8 mouse cellular contexts compared by ENCODE assay signal in the genomic region with DNA sequence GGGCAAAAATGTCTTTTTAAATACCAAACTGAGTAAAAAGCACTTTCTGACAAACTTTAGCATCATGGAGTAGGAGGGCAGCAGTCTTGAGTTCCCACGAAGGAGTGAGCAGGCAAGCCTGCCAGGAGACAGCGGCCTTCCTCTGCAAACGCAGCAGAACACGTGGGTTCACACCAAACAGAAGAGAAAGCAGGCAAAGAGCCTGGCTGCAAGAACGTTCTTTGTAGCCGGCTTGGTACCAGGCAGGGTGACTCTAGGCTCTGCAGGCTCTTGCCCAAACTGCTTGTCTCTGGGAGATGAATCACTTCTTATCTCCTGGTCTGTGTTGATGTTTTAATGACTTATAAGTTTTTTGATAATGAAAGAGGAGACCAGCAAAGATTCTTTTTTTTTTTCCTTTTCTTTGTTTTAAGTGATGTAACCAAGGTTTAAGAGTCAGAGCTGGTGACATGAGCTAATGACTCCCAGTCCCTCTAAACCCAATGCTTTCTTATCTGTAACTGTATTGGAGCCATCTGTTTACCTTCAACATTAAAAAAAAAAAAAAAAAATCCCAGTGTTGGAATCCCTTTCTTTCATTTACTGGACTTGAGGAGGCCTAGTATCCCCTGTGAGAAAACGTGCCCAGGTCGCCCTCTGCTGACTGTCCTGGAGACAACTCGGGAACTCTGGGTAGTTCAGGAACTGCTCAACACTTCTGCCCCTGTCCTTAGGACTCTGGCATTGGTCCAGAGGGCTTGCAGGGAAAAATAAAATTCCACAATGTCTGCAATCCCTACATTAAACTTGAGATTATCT. TPM values are rescaled to one million over a fixed set of nuclear protein-coding genes. Genes with fewer than 3 reads are reported as not detected.
DNase-seq lines count a peak whose midpoint lies in the region; ATAC-seq and TF ChIP-seq lines count a peak whose summit lies in the region.

No protein-coding gene starts in this region.

- intact Hi-C loops in heart, postnatal 10 days (cut with DNase I): loop anchor here (1.0 to 2.0 kb wide), 2 partner anchors 43 to 295 kb away; no protein-coding TSS in a partner anchor

- no peaks in the 10 kb centered on the region; the same call in 1 of the 2 replicates for H3K9me3 ChIP-seq in ES-Bruce4 (replicated peaks; ENCODE audit: control insufficient read depth, insufficient read depth, low read length, poor library complexity, severe bottlenecking)
- no peaks in the 10 kb centered on the region for H3K9me3 ChIP-seq in forebrain, embryonic 15.5 days
- no peaks in the 10 kb centered on the region for H3K9me3 ChIP-seq in liver, embryonic 13.5 days (replicated peaks)
- H3K9me3 ChIP-seq in neural tube, embryonic 14.5 days (ENCODE audit: control insufficient read depth, low read length): no peaks in the 10 kb centered on the region

- H3K27me3 ChIP-seq in ES-Bruce4 (ENCODE audit: control insufficient read depth, insufficient read depth, low read length, poor library complexity, severe bottlenecking): no peaks in the 10 kb centered on the region
- no peaks in the 10 kb centered on the region for H3K27me3 ChIP-seq in forebrain, embryonic 15.5 days
- no peaks in the 10 kb centered on the region for H3K27me3 ChIP-seq in liver, embryonic 13.5 days
- no peaks in the 10 kb centered on the region for H3K27me3 ChIP-seq in neural tube, embryonic 14.5 days (ENCODE audit: control insufficient read depth, insufficient read depth, low read length)

- no peak overlapping the region for H3K4me2 ChIP-seq in forebrain, embryonic 15.5 days (replicated peaks)
- no peak overlapping the region for H3K4me2 ChIP-seq in liver, embryonic 13.5 days
- no peak overlapping the region for H3K4me2 ChIP-seq in neural tube, embryonic 14.5 days (ENCODE audit: low read depth, low read length)

- ATAC-seq in forebrain, embryonic 15.5 days (replicated peaks): peak; percentile 84
- ATAC-seq in liver, embryonic 13.5 days (ENCODE audit: low read depth): peak; percentile 60; the same call in 1 of the 2 replicates
- peak; percentile 81; the same call in 1 of the 2 replicates for ATAC-seq in neural tube, embryonic 14.5 days (ENCODE audit: low read depth)

- no peaks in the 10 kb centered on the region for H3K36me3 ChIP-seq in ES-Bruce4 (ENCODE audit: control insufficient read depth, insufficient read depth, low read length, poor library complexity, severe bottlenecking)
- H3K36me3 ChIP-seq in forebrain, embryonic 15.5 days: no peaks in the 10 kb centered on the region
- no peaks in the 10 kb centered on the region for H3K36me3 ChIP-seq in liver, embryonic 13.5 days
- H3K36me3 ChIP-seq in neural tube, embryonic 14.5 days (ENCODE audit: control insufficient read depth, insufficient read depth, low read length): no peaks in the 10 kb centered on the region

- TF ChIP-seq EP300 in ES-Bruce4 (IDR thresholded peaks at IDR 0.05; ENCODE audit: insufficient read depth, low read depth, low read length): no peak

- no peaks in the 10 kb centered on the region for H3K4me1 ChIP-seq in ES-Bruce4 (ENCODE audit: control insufficient read depth, insufficient read depth, low read length)
- peaks cover 3% of the 10 kb centered on the region; the same call in 1 of the 2 replicates for H3K4me1 ChIP-seq in forebrain, embryonic 15.5 days
- peaks cover 5% of the 10 kb centered on the region; the same call in 1 of the 2 replicates for H3K4me1 ChIP-seq in liver, embryonic 13.5 days (replicated peaks)
- no peaks in the 10 kb centered on the region for H3K4me1 ChIP-seq in neural tube, embryonic 14.5 days (ENCODE audit: control insufficient read depth, insufficient read depth, low read length)

- no peak overlapping the region for H3K27ac ChIP-seq in ES-Bruce4 (ENCODE audit: insufficient read depth, low read length)
- no peak overlapping the region for H3K27ac ChIP-seq in forebrain, embryonic 15.5 days (replicated peaks)
- H3K27ac ChIP-seq in liver, embryonic 13.5 days: no peak overlapping the region
- no peak overlapping the region for H3K27ac ChIP-seq in neural tube, embryonic 14.5 days (ENCODE audit: low read depth, low read length)

- TF ChIP-seq POLR2A in ES-Bruce4 (IDR thresholded peaks at IDR 0.05; ENCODE audit: insufficient read depth, low read length): no peak

- DNase-seq in cerebellum, adult 11-12 months: peak; percentile 27
- peak; percentile 78 to 84 for DNase-seq in heart, postnatal 10 days
- peak; percentile 70 to 86 for DNase-seq in kidney, postnatal 36 days
- no peak for DNase-seq in liver, embryonic 13.5 days
- DNase-seq in thymus, postnatal 36 days: peak; percentile 19 to 40

- 9% methylated on average over 9 of the region's 9 CpGs for WGBS in forebrain, embryonic 15.5 days
- 25% methylated on average over 9 of the region's 9 CpGs for WGBS in liver, embryonic 13.5 days (ENCODE audit: insufficient replicate concordance)
- 16% methylated on average over 9 of the region's 9 CpGs for whole genome bisulfite sequencing in neural tube, embryonic 14.5 days

- TF ChIP-seq CTCF in ES-Bruce4 (IDR thresholded peaks at IDR 0.05; ENCODE audit: low read depth, low read length): peak; percentile 79

- H3K4me3 ChIP-seq in ES-Bruce4 (ENCODE audit: low read depth, low read length): no peak overlapping the region
- no peak overlapping the region for H3K4me3 ChIP-seq in forebrain, embryonic 15.5 days
- no peak overlapping the region for H3K4me3 ChIP-seq in liver, embryonic 13.5 days (replicated peaks)
- no peak overlapping the region for H3K4me3 ChIP-seq in neural tube, embryonic 14.5 days (ENCODE audit: low read depth, low read length)

- H3K9ac ChIP-seq in ES-Bruce4 (ENCODE audit: low read depth, poor library complexity, severe bottlenecking): no peak overlapping the region
- no peak overlapping the region for H3K9ac ChIP-seq in forebrain, embryonic 15.5 days (replicated peaks)
- H3K9ac ChIP-seq in liver, embryonic 13.5 days: no peak overlapping the region
- H3K9ac ChIP-seq in neural tube, embryonic 14.5 days (replicated peaks; ENCODE audit: low read depth, low read length): no peak overlapping the region

RNA-seq across cellular contexts. Expression of gene Reg4, which starts 2.0 kb away (rescaled TPM):
- polyA plus RNA-seq in ES-Bruce4 (2011; ENCODE audit: insufficient read depth, insufficient read length, low read depth, missing spikeins): not detected in 2 replicates
- not detected in 2 replicates for polyA plus RNA-seq in forebrain, embryonic 15.5 days (2015; fragmentation: Nextera tagmentation; extraction: Ambion mirVana)
- not detected for total RNA-seq in heart, postnatal 10 days (2021)
- polyA plus RNA-seq in liver, embryonic 13.5 days (2015; fragmentation: Nextera tagmentation; extraction: Ambion mirVana): not detected in 2 replicates
- polyA plus RNA-seq in neural tube, embryonic 14.5 days (2014; fragmentation: Nextera tagmentation; extraction: Ambion mirVana): not detected in 2 replicates

RNA-seq across cellular contexts. Expression of gene Hmgcs2, which starts 56.3 kb away (rescaled TPM):
- not detected in 2 replicates for polyA plus RNA-seq in ES-Bruce4 (2011; ENCODE audit: insufficient read depth, insufficient read length, low read depth, missing spikeins)
- polyA plus RNA-seq in forebrain, embryonic 15.5 days (2015; fragmentation: Nextera tagmentation; extraction: Ambion mirVana): 7.6 and 8.2 TPM in 2 replicates
- total RNA-seq in heart, postnatal 10 days (2021): 100 to 1,000 TPM; 183 to 241 TPM
- 41.9 and 42.6 TPM in 2 replicates for polyA plus RNA-seq in liver, embryonic 13.5 days (2015; fragmentation: Nextera tagmentation; extraction: Ambion mirVana)
- 6.5 and 17.6 TPM in 2 replicates for polyA plus RNA-seq in neural tube, embryonic 14.5 days (2014; fragmentation: Nextera tagmentation; extraction: Ambion mirVana)
